Mouse (Mus musculus) cortical plate, adult 2 months (tissue): ENCODE data around the gene Agfg1. TPM values are rescaled to one million over a fixed set of nuclear protein-coding genes. Genes with fewer than 3 reads are reported as not detected.

ENCODE experiments used
- H3K27ac ChIP-seq: fragments of 200-500 bp; 2 replicates; pipeline ENCODE4 v1.5.1; 2012; ENCODE audit warnings: low read length, control low read depth, inconsistent platforms; ENCODE audit not compliant: insufficient read depth
- H3K4me1 ChIP-seq: fragments of 200-500 bp; 2 replicates; pipeline ENCODE4 v1.6.1; 2011; ENCODE audit warnings: low read length; ENCODE audit not compliant: control insufficient read depth, insufficient read depth
- H3K4me3 ChIP-seq: fragments of 200-500 bp; 2 replicates; pipeline ENCODE4 v1.5.1; 2011; ENCODE audit warnings: mild to moderate bottlenecking, low read length, control low read depth; ENCODE audit not compliant: insufficient read depth
- CTCF ChIP-seq: fragments of 200-500 bp; IDR thresholded peaks from 2 replicates; pipeline ENCODE4 v1.5.1; 2011; ENCODE audit warnings: mild to moderate bottlenecking, control low read depth, low read length; ENCODE audit not compliant: insufficient read depth; ENCODE audit errors: extremely low read depth
- POLR2A ChIP-seq: fragments of 200-500 bp; IDR thresholded peaks from 2 replicates; pipeline ENCODE4 v1.6.1; 2011; ENCODE audit warnings: mild to moderate bottlenecking, low read length, control low read depth; ENCODE audit not compliant: insufficient read depth; ENCODE audit errors: extremely low read depth
- polyA plus RNA-seq: library from polyadenylated mRNA; depleted of rRNA; stranded (reverse); fragments of >200 nt; gene quantifications from 2 replicates; pipeline ENCODE4 v1.2.3, GENCODE M21; 2012

Gene Agfg1
- polyA plus RNA-seq, 1 experiment, result 39.5 TPM

DNA sequence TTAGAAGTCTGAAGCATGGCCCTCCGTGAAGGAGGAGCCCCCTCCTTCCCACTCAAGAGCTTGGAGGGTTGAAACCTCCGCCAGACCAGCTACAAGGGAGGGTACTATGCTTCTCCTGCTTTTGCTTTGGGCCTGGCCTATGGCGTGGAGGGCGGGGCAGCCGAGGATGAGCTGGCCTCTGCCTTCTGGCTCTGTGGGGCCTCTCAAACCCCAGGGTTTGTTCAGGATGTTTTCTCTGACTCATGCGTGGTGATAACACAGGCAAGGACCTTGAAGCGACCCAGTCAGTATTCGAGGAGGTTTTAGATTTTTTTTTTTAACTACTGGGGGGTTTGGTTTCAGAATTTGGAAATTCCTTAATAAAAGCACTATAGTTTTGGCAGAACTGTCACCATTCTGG lies 4.7 kb upstream of the Agfg1 start:
- Histone ChIP-seq H3K27ac (no peak overlapping the region), H3K4me1 (no peaks in the 10 kb centered on the region), H3K4me3 (no peak overlapping the region)
- no peak for TF ChIP-seq CTCF
- TF ChIP-seq POLR2A, result no peak

DNA sequence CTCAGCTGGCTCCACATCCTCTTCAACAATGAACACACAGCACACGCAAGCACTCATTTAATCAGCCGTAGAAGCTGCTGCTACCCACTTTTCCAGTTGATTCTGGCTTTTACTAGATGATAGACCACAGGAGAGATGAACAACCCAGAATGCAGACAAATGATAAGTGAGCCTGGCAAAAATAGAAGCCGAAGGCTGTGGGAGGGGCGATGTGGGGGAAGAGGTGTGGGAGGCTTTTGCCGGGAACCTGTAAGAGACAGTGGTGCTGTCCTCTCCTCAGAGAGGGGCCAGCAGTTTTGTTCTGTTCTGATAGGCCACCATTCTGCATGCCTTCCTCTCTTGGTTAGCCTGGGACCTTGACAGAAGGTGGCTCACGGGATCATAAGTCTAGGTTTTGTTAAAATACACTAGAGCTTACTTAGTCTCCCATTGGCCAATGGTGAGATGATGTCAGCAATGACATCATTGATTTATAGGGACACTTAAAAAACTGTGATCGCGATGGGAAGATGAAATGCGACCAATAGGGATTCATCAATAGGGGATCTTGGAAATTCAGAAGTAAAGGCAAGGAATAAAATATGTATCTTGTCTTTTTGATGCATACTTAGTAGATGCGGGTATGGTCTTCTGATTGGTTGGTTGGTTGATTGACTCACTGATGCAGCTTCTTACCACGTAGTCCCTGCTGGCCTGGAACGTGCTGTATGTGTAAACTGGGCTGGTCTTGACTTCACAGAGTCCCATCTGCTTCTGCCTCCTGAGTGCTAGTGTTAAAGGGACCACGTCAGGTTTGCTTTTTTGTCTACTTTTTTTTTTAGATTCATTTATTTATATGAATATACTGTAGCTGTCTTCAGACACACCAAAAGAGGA lies 2.7 kb upstream of the Agfg1 start:
- Histone ChIP-seq H3K27ac (no peak overlapping the region), H3K4me3 (no peak overlapping the region), H3K4me1 (no peaks in the 10 kb centered on the region)
- no peak for TF ChIP-seq POLR2A
- TF ChIP-seq CTCF, result no peak

DNA sequence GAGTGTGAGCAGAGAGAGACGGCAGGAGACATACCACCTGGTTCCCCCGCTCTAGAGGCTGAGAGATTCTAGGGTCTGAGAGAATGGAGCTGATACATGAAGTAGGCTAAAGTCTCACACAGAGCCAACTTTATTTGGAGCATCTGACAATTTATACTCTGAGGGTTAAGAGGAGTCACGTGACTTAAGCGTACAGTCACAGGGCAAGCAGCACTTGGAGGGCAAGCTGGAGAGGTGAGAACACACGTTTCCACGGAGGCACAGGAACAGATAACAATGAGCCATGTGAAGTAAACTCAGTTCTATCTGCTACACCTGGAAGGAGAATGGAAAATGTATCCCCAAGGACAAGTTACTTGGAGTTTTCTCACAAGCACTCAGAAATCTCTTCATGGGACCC lies 1.7 kb upstream of the Agfg1 start:
- no peak for TF ChIP-seq POLR2A
- TF ChIP-seq CTCF, result no peak
- Histone ChIP-seq H3K27ac (no peak overlapping the region), H3K4me1 (peaks cover under 1% of the 10 kb centered on the region; the same call in 1 of the 2 replicates), H3K4me3 (no peak overlapping the region)

DNA sequence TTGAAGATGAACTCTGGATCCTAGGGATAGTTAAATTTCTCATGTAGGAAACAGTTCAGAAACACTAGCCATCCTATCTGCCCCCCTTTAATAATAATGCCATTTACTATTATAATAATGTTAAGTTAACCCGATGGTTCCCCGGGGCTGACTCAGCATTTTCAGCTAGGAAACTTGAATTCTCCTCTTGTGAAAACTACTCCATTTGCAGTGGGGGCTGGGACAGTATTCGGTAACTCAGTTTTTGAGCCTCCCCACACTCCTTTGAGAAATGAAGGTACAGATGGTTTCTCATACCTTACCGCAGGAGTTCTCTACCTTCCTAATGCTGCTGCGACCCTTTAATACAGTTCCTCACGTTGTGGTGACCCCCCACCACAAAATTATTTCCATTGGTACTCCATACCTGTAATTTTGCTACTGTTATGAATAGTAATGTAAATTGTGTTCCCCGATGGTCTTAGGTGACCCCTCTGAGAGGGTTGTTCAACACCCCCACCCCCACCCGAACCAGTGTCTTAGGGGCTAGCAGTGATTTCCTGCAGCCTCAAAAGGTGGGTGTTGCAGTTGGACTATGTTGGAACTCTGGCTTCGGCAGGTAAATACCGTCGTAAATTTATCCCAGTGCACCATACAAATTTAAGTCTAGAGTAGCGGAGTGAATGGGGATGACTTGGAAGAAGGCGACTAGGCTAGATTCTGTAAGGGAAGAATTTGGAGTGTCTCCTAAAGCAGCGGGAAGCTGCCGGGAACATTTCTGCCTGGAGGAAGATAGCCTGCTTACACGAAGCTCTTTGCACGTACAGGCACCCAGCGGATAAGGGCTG lies 601 bp upstream of the Agfg1 start:
- H3K27ac ChIP-seq, result no peak overlapping the region
- peaks cover 3% of the 10 kb centered on the region for H3K4me1 ChIP-seq
- no peak for TF ChIP-seq CTCF
- TF ChIP-seq POLR2A, result no peak
- peak overlapping the region; percentile 99 for H3K4me3 ChIP-seq

DNA sequence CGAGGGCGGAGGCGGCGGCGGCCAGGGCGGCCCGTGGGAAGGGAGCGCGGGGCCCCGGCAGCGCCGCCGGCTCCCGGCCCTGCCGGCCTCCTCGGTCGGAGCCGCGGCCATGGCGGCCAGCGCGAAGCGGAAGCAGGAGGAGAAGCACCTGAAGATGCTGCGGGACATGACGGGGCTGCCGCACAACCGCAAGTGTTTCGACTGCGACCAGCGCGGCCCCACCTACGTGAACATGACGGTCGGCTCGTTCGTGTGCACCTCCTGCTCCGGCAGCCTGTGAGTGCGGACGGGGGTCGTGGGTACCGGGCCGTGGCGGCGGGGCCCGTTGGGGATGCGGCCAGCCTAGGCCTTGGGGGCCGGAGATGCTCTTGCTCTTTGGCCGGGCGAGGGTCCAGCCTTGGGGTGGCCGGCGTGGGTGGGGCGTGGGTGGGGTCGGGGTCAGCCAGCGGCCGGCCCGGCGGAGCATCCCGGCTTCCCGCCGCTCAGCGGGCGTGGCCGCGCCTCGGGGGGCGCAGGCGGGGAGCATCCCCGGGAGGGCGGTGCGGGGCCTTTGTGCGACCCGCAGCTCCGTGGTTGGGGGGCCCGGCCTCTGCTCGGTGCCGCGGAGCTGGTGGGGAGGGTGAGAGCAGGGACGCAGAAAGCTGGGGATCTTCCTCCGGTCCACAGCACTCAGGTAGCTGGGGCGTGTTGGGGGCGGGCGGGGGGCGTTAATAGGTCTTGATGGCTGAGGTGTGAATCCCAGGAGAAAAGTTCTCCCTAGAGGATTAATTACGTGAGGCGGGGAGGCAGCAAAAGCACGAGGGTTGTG lies 535 bp downstream of the Agfg1 start:
- H3K4me1 ChIP-seq, result peaks cover 3% of the 10 kb centered on the region
- peak overlapping the region; percentile 67 for H3K27ac ChIP-seq
- no peak for TF ChIP-seq POLR2A
- no peak for TF ChIP-seq CTCF
- H3K4me3 ChIP-seq, result peak overlapping the region; percentile 99

DNA sequence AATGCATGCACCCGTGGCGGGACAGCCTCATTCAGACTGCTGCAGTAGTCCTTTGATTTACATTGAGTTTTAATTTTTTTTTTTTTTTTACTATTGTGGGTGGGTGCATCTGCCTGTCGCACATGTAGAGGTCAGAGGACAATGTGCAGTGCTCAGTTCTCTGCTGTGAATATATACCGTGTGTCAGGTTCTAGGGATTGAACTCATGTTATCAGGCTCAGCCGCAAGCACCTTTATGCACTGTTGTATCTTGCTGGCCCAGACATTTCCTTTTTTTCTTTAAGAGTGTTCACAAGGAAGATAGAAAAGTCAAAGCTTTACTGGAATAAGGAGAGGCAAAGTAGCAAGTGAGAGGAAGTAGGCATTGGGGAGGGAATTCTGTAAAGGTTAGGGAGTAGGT lies 16.4 kb downstream of the Agfg1 start:
- H3K4me1 ChIP-seq, result peaks cover 4% of the 10 kb centered on the region
- no peak for TF ChIP-seq CTCF
- TF ChIP-seq POLR2A, result no peak

DNA sequence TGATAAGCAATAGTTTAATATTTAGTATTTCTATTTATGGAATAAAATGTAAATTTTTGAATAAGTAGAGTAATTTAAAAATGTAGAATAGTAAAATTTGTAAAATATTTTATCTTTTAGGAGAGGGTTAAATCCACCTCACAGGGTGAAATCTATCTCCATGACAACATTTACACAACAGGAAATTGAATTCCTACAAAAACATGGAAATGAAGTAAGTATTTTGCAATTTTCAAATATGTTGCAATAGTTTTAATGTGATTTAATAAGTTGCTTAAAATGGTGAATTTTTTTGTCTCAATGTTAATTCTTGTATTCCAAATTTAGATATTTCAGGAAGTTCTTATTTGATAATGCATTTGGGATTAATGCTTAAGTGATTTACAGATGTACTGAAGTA lies 19.0 kb downstream of the Agfg1 start:
- Histone ChIP-seq H3K4me1 (no peaks in the 10 kb centered on the region; the same call in 1 of the 2 replicates), H3K27ac (no peak overlapping the region), H3K4me3 (no peak overlapping the region)
- no peak for TF ChIP-seq CTCF

More for the DNA sequence above, 16.4 kb downstream of the Agfg1 start:
- Histone ChIP-seq H3K27ac (no peak overlapping the region), H3K4me3 (no peak overlapping the region)

DNA sequence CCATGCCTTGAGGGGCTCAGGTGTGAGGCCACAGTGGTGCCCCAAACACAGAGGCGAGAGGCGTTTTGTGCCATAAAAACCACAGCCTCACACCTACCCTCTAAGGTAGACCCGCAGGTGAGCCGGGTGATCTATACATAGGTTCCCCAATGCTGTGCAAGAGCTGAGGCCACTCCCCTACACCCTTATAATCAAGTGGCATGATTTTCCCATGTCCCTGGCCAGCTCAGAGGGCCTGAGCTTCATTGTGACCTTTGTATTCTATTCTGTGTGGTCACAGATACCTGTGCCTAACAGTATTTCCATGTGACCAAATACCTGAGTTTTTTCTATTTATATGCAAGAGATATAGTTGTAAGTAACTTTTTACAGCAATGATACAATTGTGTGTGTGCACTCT lies 21.1 kb downstream of the Agfg1 start:
- Histone ChIP-seq H3K4me1 (no peaks in the 10 kb centered on the region; the same call in 1 of the 2 replicates), H3K4me3 (no peak overlapping the region), H3K27ac (no peak overlapping the region)
- TF ChIP-seq POLR2A (no peak), CTCF (no peak)

DNA sequence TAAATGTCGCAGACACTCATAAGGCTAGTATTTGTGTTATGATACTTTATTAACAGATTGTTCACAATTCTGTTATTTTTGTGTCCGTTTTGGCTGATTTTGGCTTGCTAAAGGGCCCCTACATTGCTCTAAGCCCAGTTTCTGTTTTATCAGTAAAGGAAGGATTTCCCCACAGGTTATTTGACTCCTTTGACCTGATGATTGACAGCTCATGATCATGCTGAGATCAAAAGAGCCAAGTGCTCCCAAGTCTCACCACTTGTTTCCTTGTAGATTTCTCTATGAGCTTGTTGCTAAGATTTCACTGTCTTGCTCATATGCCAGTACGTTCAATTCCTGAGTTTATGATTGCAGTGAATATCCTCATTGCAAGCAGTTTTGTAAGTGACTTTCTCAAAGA lies 30.9 kb downstream of the Agfg1 start:
- no peaks in the 10 kb centered on the region for H3K4me1 ChIP-seq
- TF ChIP-seq POLR2A (no peak), CTCF (no peak)
- no peak overlapping the region for H3K27ac ChIP-seq
- H3K4me3 ChIP-seq, result no peak overlapping the region

DNA sequence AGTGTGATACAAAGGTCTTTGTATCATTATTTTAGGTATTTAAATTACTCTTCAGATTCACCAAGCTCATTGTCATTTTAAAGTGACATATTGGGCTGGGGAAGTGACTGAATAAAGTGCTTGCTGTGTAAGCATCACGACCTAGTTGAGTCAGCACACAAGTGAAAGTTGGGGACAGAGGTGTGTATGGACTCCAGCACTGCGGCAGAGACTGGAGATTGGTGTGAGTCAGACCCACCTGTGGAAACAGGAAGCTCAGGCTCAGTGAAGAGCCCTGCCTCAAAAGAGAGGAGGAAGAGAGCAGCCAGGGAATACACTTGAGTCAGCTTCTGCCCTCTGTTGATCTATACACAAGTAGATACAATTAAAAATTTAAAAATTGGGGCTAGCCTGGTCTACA lies 39.9 kb downstream of the Agfg1 start:
- TF ChIP-seq POLR2A (no peak), CTCF (no peak)
- Histone ChIP-seq H3K27ac (no peak overlapping the region), H3K4me1 (no peaks in the 10 kb centered on the region), H3K4me3 (no peak overlapping the region)
